Mouse (Mus musculus) forebrain, embryonic 13.5 days (tissue): ENCODE data around the gene Calm4. TPM values are rescaled to one million over a fixed set of nuclear protein-coding genes. Genes with fewer than 3 reads are reported as not detected.
"Not testable (repeated sequence)": the region's sequence is repeated elsewhere in the genome, so short reads cannot be mapped to it uniquely, and the experiment has no call there.

Experiments
- ATAC-seq: fragments of 200-750 bp; cut with Nextera tagmentation; 2 replicates; pipeline ENCODE4 v1.8.0; 2017
- H3K27ac ChIP-seq: fragments of 300-500 bp; sonication (generic); 2 replicates; pipeline ENCODE4 v1.5.1; 2015; ENCODE audit warnings: inconsistent platforms, mild to moderate bottlenecking, moderate library complexity
- H3K27me3 ChIP-seq: fragments of 300-500 bp; sonication (generic); 2 replicates; pipeline ENCODE4 v1.6.1; 2015; ENCODE audit warnings: mild to moderate bottlenecking, inconsistent platforms
- H3K36me3 ChIP-seq: fragments of 300-500 bp; sonication (generic); 2 replicates; pipeline ENCODE4 v1.6.1; 2015; ENCODE audit warnings: mild to moderate bottlenecking, inconsistent platforms; ENCODE audit not compliant: poor library complexity, severe bottlenecking
- H3K4me1 ChIP-seq: fragments of 300-500 bp; sonication (generic); 2 replicates; pipeline ENCODE4 v1.6.1; 2015; ENCODE audit warnings: inconsistent platforms
- H3K4me2 ChIP-seq: fragments of 300-500 bp; sonication (generic); 2 replicates; pipeline ENCODE4 v1.6.1; 2015; ENCODE audit warnings: inconsistent platforms, mild to moderate bottlenecking, moderate library complexity
- H3K4me3 ChIP-seq: fragments of 300-500 bp; sonication (generic); 2 replicates; pipeline ENCODE4 v1.5.1; 2015; ENCODE audit warnings: mild to moderate bottlenecking, inconsistent platforms
- H3K9ac ChIP-seq: fragments of 300-500 bp; sonication (generic); 2 replicates; pipeline ENCODE4 v1.6.1; 2015; ENCODE audit warnings: mild to moderate bottlenecking, inconsistent platforms
- H3K9me3 ChIP-seq: fragments of 300-500 bp; sonication (generic); replicated peaks from 2 replicates; pipeline ENCODE4 v1.6.1; 2016; ENCODE audit warnings: inconsistent platforms
- WGBS: fragments of 180-500 bp; shearing (Covaris S2); methylation state at CpG from one replicate; pipeline ENCODE4 v1.1.7; 2015; 5-methylcytosine and 5-hydroxymethylcytosine counted together
- polyA plus RNA-seq: library from polyadenylated mRNA; unstranded; fragments of >200 nt; fragmentation: Nextera tagmentation; extraction: Ambion mirVana; gene quantifications from 2 replicates; pipeline ENCODE4 v1.2.1, GENCODE M21; 2015

Calm4 gene
- polyA plus RNA-seq, 1 experiment from 2014 or later: not detected

- ATAC-seq: no peak
- H3K27me3 ChIP-seq: no peaks in the 10 kb centered on the region
- no peak overlapping the region for H3K4me2 ChIP-seq
- no peak overlapping the region for H3K9ac ChIP-seq
- 62% methylated on average over 4 of the region's 4 CpGs for WGBS
- no peaks in the 10 kb centered on the region for H3K9me3 ChIP-seq
- H3K4me3 ChIP-seq: no peak overlapping the region
- H3K27ac ChIP-seq: no peak overlapping the region
- H3K4me1 ChIP-seq: no peaks in the 10 kb centered on the region
- no peaks in the 10 kb centered on the region for H3K36me3 ChIP-seq
These were observed 15.5 kb upstream of the Calm4 start for GRCm38 (mm10) chr13:3822105-3822504.

GRCm38 (mm10) chr13:3825726-3826125 lies 11.8 kb upstream of the Calm4 start:
- ATAC-seq: no peak
- Histone ChIP-seq H3K27me3 (no peaks in the 10 kb centered on the region), H3K36me3 (no peaks in the 10 kb centered on the region), H3K4me2 (no peak overlapping the region), H3K27ac (no peak overlapping the region), H3K4me1 (no peaks in the 10 kb centered on the region), H3K4me3 (no peak overlapping the region), H3K9me3 (no peaks in the 10 kb centered on the region), H3K9ac (no peak overlapping the region)

GRCm38 (mm10) chr13:3831546-3831945 lies 6.0 kb upstream of the Calm4 start:
- H3K9ac ChIP-seq: no peak overlapping the region
- WGBS: 85% methylated on average over 5 of the region's 5 CpGs
- H3K27ac ChIP-seq: no peak overlapping the region
- H3K4me2 ChIP-seq: no peak overlapping the region
- no peaks in the 10 kb centered on the region for H3K27me3 ChIP-seq
- no peaks in the 10 kb centered on the region for H3K36me3 ChIP-seq
- no peaks in the 10 kb centered on the region for H3K9me3 ChIP-seq
- ATAC-seq: no peak
- H3K4me1 ChIP-seq: no peaks in the 10 kb centered on the region
- H3K4me3 ChIP-seq: no peak overlapping the region

GRCm38 (mm10) chr13:3831994-3832393 lies 5.6 kb upstream of the Calm4 start:
- Histone ChIP-seq H3K4me1 (no peaks in the 10 kb centered on the region), H3K36me3 (no peaks in the 10 kb centered on the region), H3K4me3 (no peak overlapping the region), H3K9me3 (no peaks in the 10 kb centered on the region), H3K27me3 (no peaks in the 10 kb centered on the region), H3K4me2 (no peak overlapping the region), H3K27ac (no peak overlapping the region), H3K9ac (no peak overlapping the region)
- no peak for ATAC-seq
- WGBS: 69% methylated on average over 1 of the region's 1 CpGs

- Histone ChIP-seq H3K4me1 (no peaks in the 10 kb centered on the region), H3K9me3 (no peaks in the 10 kb centered on the region), H3K27ac (no peak overlapping the region), H3K4me2 (no peak overlapping the region), H3K36me3 (no peaks in the 10 kb centered on the region), H3K27me3 (no peaks in the 10 kb centered on the region), H3K4me3 (no peak overlapping the region), H3K9ac (no peak overlapping the region)
- ATAC-seq: no peak
- 75% methylated on average over 2 of the region's 2 CpGs for WGBS
These were observed 5.1 kb upstream of the Calm4 start for GRCm38 (mm10) chr13:3832450-3832849.

GRCm38 (mm10) chr13:3833644-3834043 lies 3.9 kb upstream of the Calm4 start:
- not testable (repeated sequence) for H3K4me3 ChIP-seq, H3K9ac ChIP-seq, H3K27me3 ChIP-seq, H3K4me1 ChIP-seq, H3K9me3 ChIP-seq, H3K4me2 ChIP-seq, H3K27ac ChIP-seq, ATAC-seq, H3K36me3 ChIP-seq

GRCm38 (mm10) chr13:3840662-3841061 lies 3.1 kb downstream of the Calm4 start:
- not testable (repeated sequence) for ATAC-seq, H3K27me3 ChIP-seq, H3K4me3 ChIP-seq, H3K9ac ChIP-seq, H3K4me1 ChIP-seq, H3K36me3 ChIP-seq, H3K4me2 ChIP-seq, H3K27ac ChIP-seq, H3K9me3 ChIP-seq

GRCm38 (mm10) chr13:3850330-3850729 lies 12.8 kb downstream of the Calm4 start:
- Histone ChIP-seq H3K4me1 (no peaks in the 10 kb centered on the region), H3K9me3 (no peaks in the 10 kb centered on the region), H3K4me2 (no peak overlapping the region), H3K4me3 (no peak overlapping the region), H3K27me3 (no peaks in the 10 kb centered on the region), H3K9ac (no peak overlapping the region), H3K36me3 (no peaks in the 10 kb centered on the region), H3K27ac (no peak overlapping the region)
- ATAC-seq: no peak
- WGBS: 88% methylated on average over 1 of the region's 1 CpGs

GRCm38 (mm10) chr13:3853648-3854333 lies 16.2 kb downstream of the Calm4 start, which contains the start of gene Calm5:
Gene Calm5 (plus strand): TSS chr13:3854173.
- H3K9ac ChIP-seq, H3K9me3 ChIP-seq, ATAC-seq, H3K27ac ChIP-seq, H3K4me2 ChIP-seq, H3K4me3 ChIP-seq, H3K4me1 ChIP-seq, H3K36me3 ChIP-seq, H3K27me3 ChIP-seq: not testable (repeated sequence)
- 83% methylated on average over 3 of the region's 3 CpGs for WGBS

GRCm38 (mm10) chr13:3854856-3855255 lies 17.3 kb downstream of the Calm4 start:
- Histone ChIP-seq H3K27ac (no peak overlapping the region), H3K9ac (no peak overlapping the region), H3K9me3 (no peaks in the 10 kb centered on the region), H3K36me3 (no peaks in the 10 kb centered on the region), H3K4me2 (no peak overlapping the region), H3K4me3 (no peak overlapping the region), H3K4me1 (no peaks in the 10 kb centered on the region), H3K27me3 (no peaks in the 10 kb centered on the region)
- 83% methylated on average over 2 of the region's 2 CpGs for WGBS
- no peak for ATAC-seq

- ATAC-seq: no peak
These were observed 18.7 kb downstream of the Calm4 start for GRCm38 (mm10) chr13:3856252-3856651.

GRCm38 (mm10) chr13:3861251-3861650 lies 23.7 kb downstream of the Calm4 start:
- 90% methylated on average over 8 of the region's 8 CpGs for WGBS
- no peak overlapping the region for H3K9ac ChIP-seq
- H3K4me1 ChIP-seq: no peaks in the 10 kb centered on the region
- H3K27ac ChIP-seq: no peak overlapping the region
- no peaks in the 10 kb centered on the region for H3K9me3 ChIP-seq
- H3K27me3 ChIP-seq: no peaks in the 10 kb centered on the region
- no peak overlapping the region for H3K4me2 ChIP-seq
- no peak overlapping the region for H3K4me3 ChIP-seq
- no peak for ATAC-seq
- H3K36me3 ChIP-seq: no peaks in the 10 kb centered on the region

More at GRCm38 (mm10) chr13:3856252-3856651, 18.7 kb downstream of the Calm4 start:
- Histone ChIP-seq H3K4me1 (no peaks in the 10 kb centered on the region), H3K27ac (no peak overlapping the region), H3K9me3 (no peaks in the 10 kb centered on the region), H3K9ac (no peak overlapping the region), H3K27me3 (no peaks in the 10 kb centered on the region), H3K36me3 (no peaks in the 10 kb centered on the region), H3K4me3 (no peak overlapping the region), H3K4me2 (no peak overlapping the region)
- WGBS: 85% methylated on average over 1 of the region's 1 CpGs

- 79% methylated on average over 3 of the region's 3 CpGs for WGBS
- H3K9me3 ChIP-seq: no peaks in the 10 kb centered on the region
- no peak overlapping the region for H3K4me3 ChIP-seq
- no peak overlapping the region for H3K27ac ChIP-seq
- H3K36me3 ChIP-seq: no peaks in the 10 kb centered on the region
- no peak overlapping the region for H3K4me2 ChIP-seq
- H3K4me1 ChIP-seq: no peaks in the 10 kb centered on the region
- H3K9ac ChIP-seq: no peak overlapping the region
- no peak for ATAC-seq
- H3K27me3 ChIP-seq: no peaks in the 10 kb centered on the region
These were observed 24.8 kb downstream of the Calm4 start for GRCm38 (mm10) chr13:3862325-3862724.
